10 mouse cellular contexts compared by ENCODE assay signal in genomic region chr4:117645859-117646258, GRCm38 (mm10). TPM values are rescaled to one million over a fixed set of nuclear protein-coding genes. Genes with fewer than 3 reads are reported as not detected.
DNase-seq lines count a peak whose midpoint lies in the region; ATAC-seq lines count a peak whose summit lies in the region.
"Had no signal": no experiment of that assay in that cellular context is flagged by ENCODE, and none has a peak within 500 bp of the region (broad histone marks: within the 10 kb centered on the region; RNA-seq: fewer than 3 reads in every experiment).

No protein-coding gene starts in this region.

- ATAC-seq in hindbrain, embryonic 13.5 days (ENCODE audit: low FRiP score), result peak; percentile 53
- ATAC-seq in midbrain, embryonic 14.5 days (ENCODE audit: low FRiP score, low TSS enrichment), result 0 out of 2 replicates have a peak, but pooled peaks have one; percentile 5

- peaks cover 66% of the 10 kb centered on the region for H3K4me1 ChIP-seq in hindbrain, embryonic 13.5 days (replicated peaks)
- peaks cover 56% of the 10 kb centered on the region for H3K4me1 ChIP-seq in midbrain, embryonic 14.5 days (ENCODE audit: control insufficient read depth, insufficient read depth, low read length)

- H3K27ac ChIP-seq in hindbrain, embryonic 13.5 days, result peak overlapping the region; percentile 91
- H3K27ac ChIP-seq in midbrain, embryonic 14.5 days (replicated peaks; ENCODE audit: low read depth, low read length), result peak overlapping the region; percentile 86
- H3K27ac ChIP-seq: limb, embryonic 15.5 days had no signal

- H3K9ac ChIP-seq in hindbrain, embryonic 13.5 days, result peak overlapping the region; percentile 65
- H3K9ac ChIP-seq in midbrain, embryonic 14.5 days (replicated peaks; ENCODE audit: low read length), result peak overlapping the region; percentile 24; the same call in 1 of the 2 replicates
- H3K9ac ChIP-seq: limb, embryonic 15.5 days had no signal

- WGBS in hindbrain, embryonic 13.5 days, result 63% methylated on average over 2 of the region's 2 CpGs
- 50% methylated on average over 2 of the region's 2 CpGs for WGBS in midbrain, embryonic 14.5 days

- no peaks in the 10 kb centered on the region for H3K27me3 ChIP-seq in hindbrain, embryonic 13.5 days
- H3K27me3 ChIP-seq in midbrain, embryonic 14.5 days (ENCODE audit: control insufficient read depth, insufficient read depth, low read length), result no peaks in the 10 kb centered on the region
- H3K27me3 ChIP-seq: limb, embryonic 15.5 days had no signal

- no peak overlapping the region for H3K4me3 ChIP-seq in hindbrain, embryonic 13.5 days
- no peak overlapping the region for H3K4me3 ChIP-seq in midbrain, embryonic 14.5 days (replicated peaks; ENCODE audit: low read depth, low read length)
- H3K4me3 ChIP-seq: limb, embryonic 15.5 days had no signal

- H3K9me3 ChIP-seq in hindbrain, embryonic 13.5 days, result no peaks in the 10 kb centered on the region
- H3K9me3 ChIP-seq in midbrain, embryonic 14.5 days (ENCODE audit: control insufficient read depth, low read length), result no peaks in the 10 kb centered on the region
- H3K9me3 ChIP-seq: limb, embryonic 15.5 days had no signal

- peak; percentile 20 to 29 for DNase-seq in cerebellum, adult 18-20 months
- DNase-seq in cerebellum, adult 11 months, result no peak
- DNase-seq in cerebellum, postnatal 25 days, result peak; percentile 30 to 47
- DNase-seq in midbrain, embryonic 14.5 days, result no peak
- DNase-seq in ovary, postnatal 10 days (ENCODE audit: low spot score), result no peak
- no peak for DNase-seq in right cerebral cortex, adult 18-20 months
- DNase-seq in layer of hippocampus, postnatal 36 days, result no peak
- DNase-seq: lung, postnatal 36 days had no signal

- 0 out of 2 replicates have a peak, but pooled peaks cover 8% of the 10 kb centered on the region for H3K36me3 ChIP-seq in hindbrain, embryonic 13.5 days
- no peaks in the 10 kb centered on the region for H3K36me3 ChIP-seq in midbrain, embryonic 14.5 days (ENCODE audit: control insufficient read depth, insufficient read depth, low read length)

- H3K4me2 ChIP-seq in hindbrain, embryonic 13.5 days, result peak overlapping the region; percentile 42; the same call in 1 of the 2 replicates
- H3K4me2 ChIP-seq in midbrain, embryonic 14.5 days (ENCODE audit: low read length), result peak overlapping the region; percentile 48
- H3K4me2 ChIP-seq: limb, embryonic 15.5 days had no signal

RNA-seq across cellular contexts. Expression of gene Dmap1, which starts 36.2 kb away (rescaled TPM):
- polyA plus RNA-seq in hindbrain, embryonic 13.5 days (2015; fragmentation: Nextera tagmentation; extraction: Ambion mirVana), result 74.9 and 76.6 TPM in 2 replicates
- polyA plus RNA-seq in midbrain, embryonic 14.5 days (2014; fragmentation: Nextera tagmentation; extraction: Ambion mirVana), result 86.6 and 91.5 TPM in 2 replicates
- total RNA-seq in layer of hippocampus, postnatal 36 days (2021), result 10 to 100 TPM; 35.0 to 36.8 TPM

Comparison
In these comparisons a context has a peak if more than half of its experiments do, and no peak if none do; other contexts are left out.
1. DNase-seq: peak in cerebellum, adult 18-20 months (2 of 2) and cerebellum, postnatal 25 days (2 of 2); none in cerebellum, adult 11 months (single experiment), midbrain, embryonic 14.5 days (single experiment), ovary, postnatal 10 days (single experiment), right cerebral cortex, adult 18-20 months (single experiment) and layer of hippocampus, postnatal 36 days (0 of 2).